Mouse (Mus musculus): ENCODE data around the gene Olfr462.

- TF ChIP-seq CTCF (conservative IDR thresholded peaks at IDR 0.05; ENCODE audit: insufficient read depth, insufficient read length, low read depth, low read length), result no peak
- no peak for TF ChIP-seq POLR2A (IDR thresholded peaks at IDR 0.05; ENCODE audit: low read depth, low read length)
Measured at GRCm38 (mm10) chr11:87916005-87916404, 23.9 kb upstream of the Olfr462 start.

All from kidney, adult 2 months (tissue).